Mouse (Mus musculus) olfactory bulb, adult 2 months (tissue): ENCODE measurements around the gene Ptpn21. TPM values are rescaled to one million over a fixed set of nuclear protein-coding genes. Genes with fewer than 3 reads are reported as not detected.

ENCODE experiments used
- H3K27ac ChIP-seq: fragments of 200-500 bp; 2 replicates; pipeline ENCODE4 v1.5.1; 2012; ENCODE audit warnings: low read depth, low read length; ENCODE audit not compliant: insufficient read depth
- H3K4me1 ChIP-seq: fragments of 200-500 bp; 2 replicates; pipeline ENCODE4 v1.6.1; 2012; ENCODE audit warnings: low read length; ENCODE audit not compliant: control insufficient read depth, insufficient read depth
- H3K4me3 ChIP-seq: fragments of 200-500 bp; 2 replicates; pipeline ENCODE4 v1.5.1; 2012; ENCODE audit warnings: mild to moderate bottlenecking, low read depth, low read length, moderate library complexity; ENCODE audit not compliant: insufficient read depth
- CTCF ChIP-seq: fragments of 200-500 bp; IDR thresholded peaks from 2 replicates; pipeline ENCODE4 v1.5.1; 2012; ENCODE audit warnings: low read depth, mild to moderate bottlenecking, low read length, moderate library complexity; ENCODE audit not compliant: insufficient read depth
- POLR2A ChIP-seq: fragments of 200-500 bp; IDR thresholded peaks from 2 replicates; pipeline ENCODE4 v1.6.1; 2012; ENCODE audit warnings: mild to moderate bottlenecking, low read depth, low read length, moderate library complexity; ENCODE audit not compliant: insufficient read depth
- WGBS: fragments of 180-500 bp; shearing (Covaris S2); methylation state at CpG from one replicate; pipeline ENCODE4 v1.1.7; 2018; 5-methylcytosine and 5-hydroxymethylcytosine counted together
- polyA plus RNA-seq: library from polyadenylated mRNA; stranded (reverse); fragments of >200 nt; gene quantifications from 2 replicates; pipeline ENCODE4 v1.2.4, GENCODE M21; 2012; ENCODE audit warnings: low replicate concordance; ENCODE audit not compliant: missing spikeins, insufficient read depth, insufficient read length

Gene Ptpn21
- polyA plus RNA-seq = not detected in 2 replicates

GRCm38 (mm10) chr12:98736951-98737800 is at the start of gene Ptpn21:
Gene Ptpn21 (minus strand): TSS chr12:98737405.
- H3K4me1 ChIP-seq = peaks cover 7% of the 10 kb centered on the region
- H3K27ac ChIP-seq = peak within 1 kb of the TSS; percentile 15; the same call in 1 of the 2 replicates
- peak within 1 kb of the TSS; percentile 87 for H3K4me3 ChIP-seq
- TF ChIP-seq CTCF = no peak
- no peak for TF ChIP-seq POLR2A
- WGBS = 1% methylated on average over 72 of the region's 75 CpGs

DNA sequence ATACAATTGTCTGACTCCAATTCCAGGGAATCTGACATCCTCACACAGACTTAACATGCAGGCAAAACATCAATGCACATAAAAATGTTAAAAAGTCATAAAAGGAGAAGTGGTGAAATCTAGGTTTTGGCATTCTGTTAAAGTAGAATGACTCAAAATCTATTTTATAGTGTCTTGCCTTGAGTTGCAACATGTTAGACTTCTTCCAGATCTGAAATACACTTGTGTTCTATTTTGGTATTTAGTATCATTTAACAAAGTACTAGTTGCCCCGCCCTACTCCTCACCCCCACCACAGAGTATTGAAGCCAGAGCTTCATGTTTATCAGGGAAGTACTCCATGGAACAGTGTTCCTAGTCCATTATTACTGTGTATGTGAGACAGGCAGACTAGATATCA is 47.0 kb upstream of the Ptpn21 start:
- Histone ChIP-seq H3K27ac (no peak overlapping the region), H3K4me1 (no peaks in the 10 kb centered on the region), H3K4me3 (no peak overlapping the region)
- TF ChIP-seq POLR2A = no peak
- no peak for TF ChIP-seq CTCF
- WGBS = 81% methylated on average over 1 of the region's 1 CpGs

GRCm38 (mm10) chr12:98779148-98779547 is 41.9 kb upstream of the Ptpn21 start:
- WGBS = 52% methylated on average over 4 of the region's 4 CpGs
- no peak overlapping the region for H3K4me3 ChIP-seq
- peaks cover 3% of the 10 kb centered on the region; the same call in 1 of the 2 replicates for H3K4me1 ChIP-seq
- TF ChIP-seq CTCF (no peak), POLR2A (no peak)
- H3K27ac ChIP-seq = no peak overlapping the region

DNA sequence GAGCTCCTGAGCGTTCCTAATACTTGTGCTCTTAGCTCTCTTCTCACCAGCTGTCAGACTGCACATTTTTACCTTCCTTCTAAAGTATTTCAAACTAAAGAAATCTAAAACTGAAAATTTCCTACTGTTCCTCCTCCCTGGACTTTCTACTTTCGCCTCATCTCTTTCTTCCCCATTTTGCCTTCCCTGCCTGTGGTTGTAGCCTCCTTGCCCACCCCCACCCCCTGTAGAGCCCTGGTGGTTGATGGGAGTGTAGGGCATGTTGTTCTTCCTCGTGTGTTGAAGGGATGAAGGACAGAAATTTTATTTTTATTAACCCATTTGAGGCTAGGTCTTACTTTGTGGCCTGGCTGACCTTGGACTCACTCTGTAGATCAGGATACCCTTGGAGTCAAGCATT is 40.3 kb upstream of the Ptpn21 start:
- TF ChIP-seq CTCF = no peak
- TF ChIP-seq POLR2A = no peak
- Histone ChIP-seq H3K27ac (no peak overlapping the region), H3K4me3 (no peak overlapping the region), H3K4me1 (peaks cover 3% of the 10 kb centered on the region; the same call in 1 of the 2 replicates)
- 61% methylated on average over 3 of the region's 3 CpGs for WGBS

DNA sequence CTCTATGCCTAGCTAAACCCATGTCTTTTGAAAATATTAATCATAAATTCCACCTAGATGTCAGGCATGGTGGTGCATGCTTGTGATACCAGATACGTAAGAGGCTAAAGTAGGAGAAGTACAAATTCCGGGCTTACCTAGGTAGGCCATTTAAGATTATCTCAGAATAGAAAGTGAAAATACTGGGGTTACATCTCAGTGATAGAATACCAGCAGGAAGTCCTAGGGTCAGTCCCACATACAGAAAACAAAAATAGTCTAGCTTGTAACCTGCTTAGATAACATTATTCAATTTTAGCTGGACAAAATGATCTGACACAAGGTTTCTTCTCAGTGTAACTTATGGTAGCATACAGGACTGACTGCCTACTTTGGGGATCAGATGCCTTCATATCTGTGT is 29.0 kb upstream of the Ptpn21 start:
- 99% methylated on average over 2 of the region's 2 CpGs for WGBS
- TF ChIP-seq POLR2A = no peak
- no peak for TF ChIP-seq CTCF
- Histone ChIP-seq H3K4me1 (no peaks in the 10 kb centered on the region), H3K27ac (no peak overlapping the region), H3K4me3 (no peak overlapping the region)

DNA sequence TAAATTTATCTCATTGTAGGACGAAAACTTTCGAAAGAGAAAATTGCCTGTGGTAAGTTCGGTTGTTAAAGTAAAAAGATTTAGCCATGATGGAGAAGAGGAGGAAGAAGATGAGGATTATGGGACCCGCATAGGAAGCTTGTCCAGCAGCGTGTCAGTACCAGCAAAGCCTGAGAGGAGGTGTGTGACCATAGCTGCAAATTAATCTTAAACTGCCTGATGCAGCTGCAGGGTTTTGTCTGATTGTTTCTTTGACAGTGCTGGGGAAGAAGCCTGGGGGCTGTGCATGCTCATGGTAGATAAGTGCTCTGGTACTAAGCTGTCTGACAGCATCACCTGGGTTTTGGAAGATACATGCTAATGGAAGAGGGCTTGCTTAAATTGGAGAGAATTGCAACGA is 22.5 kb upstream of the Ptpn21 start:
- no peak overlapping the region for H3K27ac ChIP-seq
- TF ChIP-seq POLR2A (no peak), CTCF (no peak)
- WGBS = 92% methylated on average over 6 of the region's 6 CpGs
- H3K4me1 ChIP-seq = peaks cover 2% of the 10 kb centered on the region; the same call in 1 of the 2 replicates
- H3K4me3 ChIP-seq = no peak overlapping the region

DNA sequence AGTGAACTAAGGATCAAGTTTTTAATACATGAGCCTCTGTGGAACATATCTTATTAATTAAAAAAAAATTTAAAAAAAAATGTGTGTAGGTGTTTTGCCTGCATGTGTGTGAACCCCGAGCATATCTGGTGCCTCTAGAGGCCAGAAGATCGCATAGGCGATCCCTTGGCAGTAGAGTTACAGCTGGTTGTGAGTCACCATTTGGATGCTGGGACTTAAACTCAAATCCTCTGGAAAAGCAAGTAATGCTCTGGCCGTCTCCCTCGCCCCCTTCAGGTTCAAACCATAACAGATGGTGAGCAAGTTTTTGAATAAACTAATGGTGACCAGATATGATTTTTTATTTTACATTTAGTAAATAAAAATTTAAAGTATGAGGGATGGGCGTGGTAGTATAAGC is 20.4 kb upstream of the Ptpn21 start:
- Histone ChIP-seq H3K4me3 (no peak overlapping the region), H3K27ac (no peak overlapping the region), H3K4me1 (peaks cover 2% of the 10 kb centered on the region; the same call in 1 of the 2 replicates)
- WGBS = 52% methylated on average over 6 of the region's 6 CpGs
- TF ChIP-seq CTCF (no peak), POLR2A (no peak)

DNA sequence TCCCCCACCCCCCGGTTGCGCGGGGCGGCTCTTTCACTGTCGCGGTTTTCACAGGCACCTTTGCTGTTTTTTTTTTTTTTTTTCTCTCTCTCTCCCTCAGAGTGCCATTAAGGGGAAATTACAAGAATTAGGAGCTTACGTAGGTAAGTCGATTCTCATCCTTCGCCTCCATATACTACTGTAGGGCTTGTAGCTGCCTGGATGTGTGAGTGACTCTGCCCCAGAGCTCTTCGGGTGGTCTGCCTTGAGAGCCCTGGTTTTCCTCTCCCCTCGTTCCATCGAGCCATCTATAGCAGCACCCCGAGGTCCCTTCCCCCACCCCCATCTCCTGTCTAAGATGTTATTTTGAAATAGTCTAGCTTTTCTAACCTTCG is 10.2 kb upstream of the Ptpn21 start:
- Histone ChIP-seq H3K4me1 (no peaks in the 10 kb centered on the region; the same call in 1 of the 2 replicates), H3K4me3 (peak overlapping the region; percentile 99), H3K27ac (peak overlapping the region; percentile 89)
- no peak for TF ChIP-seq POLR2A
- TF ChIP-seq CTCF = no peak
- under 1% methylated on average over 14 of the region's 14 CpGs for WGBS

GRCm38 (mm10) chr12:98746746-98747379 is 9.7 kb upstream of the Ptpn21 start, which contains the start of gene Zc3h14:
Gene Zc3h14 (plus strand): TSS chr12:98746964.
- Histone ChIP-seq H3K27ac (peak within 1 kb of the TSS; percentile 89), H3K4me3 (peak within 1 kb of the TSS; percentile 99), H3K4me1 (no peaks in the 10 kb centered on the region; the same call in 1 of the 2 replicates)
- TF ChIP-seq CTCF (peak; percentile 71), POLR2A (peak; percentile 69; the same call in 1 of the 2 replicates)
- under 1% methylated on average over 86 of the region's 87 CpGs for WGBS
